Mouse (Mus musculus) MEL (cell line): ENCODE results near the gene Lbr.

Experiments used
- POLR2A ChIP-seq, 2 experiments: IDR thresholded peaks; 2 replicates each; pipeline ENCODE4 v1.6.1; 2011 to 2012; ENCODE audit warnings: low read length in 2 of 2, mild to moderate bottlenecking in 2 of 2, control low read depth in 1 of 2, improper control_type of control experiment in 1 of 2, low read depth in 1 of 2, moderate library complexity in 1 of 2; ENCODE audit not compliant: control insufficient read depth in 1 of 2, insufficient read depth in 1 of 2, poor library complexity in 1 of 2
- SIN3A ChIP-seq: IDR thresholded peaks from 2 replicates; pipeline ENCODE4 v1.6.1; 2012; ENCODE audit warnings: low read length, improper control_type of control experiment, inconsistent platforms

GRCm38 (mm10) chr1:181793541-181793940 is 49.3 kb downstream of the Lbr start:
- no peak for TF ChIP-seq SIN3A
- no peak for TF ChIP-seq POLR2A (IDR thresholded peaks at IDR 0.05; ENCODE audit: control insufficient read depth in 1 of 2, insufficient read depth in 1 of 2, low read depth in 1 of 2, low read length in 2 of 2, poor library complexity in 1 of 2)
